Mouse (Mus musculus) CH12.LX (cell line): ENCODE data around the gene Olfr1056. TPM values are rescaled to one million over a fixed set of nuclear protein-coding genes. Genes with fewer than 3 reads are reported as not detected.
"Not testable (repeated sequence)": the region's sequence is repeated elsewhere in the genome, so short reads cannot be mapped to it uniquely, and the experiment has no call there.

Experiments used
- DNase-seq: peaks from one replicate; pipeline ENCODE4 v3.0.0-alpha.2; 2013; ENCODE audit errors: extremely low read depth
- H3K27ac ChIP-seq: 2 replicates; pipeline ENCODE4 v1.5.1; 2012; ENCODE audit warnings: low read depth, mild to moderate bottlenecking, control low read depth, moderate library complexity; ENCODE audit not compliant: insufficient read depth
- H3K27me3 ChIP-seq: replicated peaks from 2 replicates; pipeline ENCODE3; 2012; ENCODE audit warnings: inconsistent platforms
- H3K36me3 ChIP-seq, 2 experiments: replicated peaks in 1 of 2; 2 replicates each; pipeline versions ENCODE3 to v1.6.1; 2012; ENCODE audit warnings: inconsistent platforms in 1 of 2, low read length in 1 of 2, mild to moderate bottlenecking in 1 of 2, mixed read lengths in 1 of 2, moderate library complexity in 1 of 2; ENCODE audit not compliant: control insufficient read depth in 1 of 2, insufficient read depth in 1 of 2
- H3K4me1 ChIP-seq, 2 experiments: 2 replicates each; pipeline ENCODE4 v1.6.1; 2012; ENCODE audit warnings: inconsistent platforms in 1 of 2, moderate library complexity in 1 of 2; ENCODE audit not compliant: insufficient read depth in 2 of 2, control insufficient read depth in 1 of 2
- H3K4me2 ChIP-seq: 2 replicates; pipeline ENCODE4 v1.6.1; 2012; ENCODE audit warnings: low read depth, mild to moderate bottlenecking, control low read depth; ENCODE audit not compliant: poor library complexity, insufficient read depth, severe bottlenecking
- H3K4me3 ChIP-seq, 3 experiments: fragments of 150-350 bp in 1 of 3; sonication (generic) in 1 of 3; replicated peaks in 1 of 3; 2 replicates each; pipeline versions ENCODE3 to v1.5.1; 2011 to 2012; ENCODE audit warnings: low read depth in 2 of 3, low read length in 2 of 3, mild to moderate bottlenecking in 2 of 3, moderate library complexity in 2 of 3, control low read depth in 1 of 3, improper control_type of control experiment in 1 of 3, inconsistent platforms in 1 of 3, mixed read lengths in 1 of 3; ENCODE audit not compliant: poor library complexity in 1 of 3
- H3K79me2 ChIP-seq: replicated peaks from 2 replicates; pipeline ENCODE4 v1.6.1; 2012; ENCODE audit warnings: mild to moderate bottlenecking, moderate library complexity; ENCODE audit not compliant: control insufficient read depth, poor library complexity, insufficient read depth, severe bottlenecking; ENCODE audit errors: extremely low read depth
- H3K9ac ChIP-seq: 2 replicates; pipeline ENCODE4 v1.6.1; 2012; ENCODE audit warnings: low read depth, mild to moderate bottlenecking, control low read depth, moderate library complexity; ENCODE audit not compliant: insufficient read depth
- H3K9me3 ChIP-seq: replicated peaks from 2 replicates; pipeline ENCODE3; 2012; ENCODE audit warnings: low read length, inconsistent platforms, mixed read lengths
- BHLHE40 ChIP-seq: IDR thresholded peaks from 2 replicates; pipeline ENCODE4 v1.6.1; 2011; ENCODE audit warnings: mild to moderate bottlenecking, low read depth, low read length, improper control_type of control experiment
- ELF1 ChIP-seq: IDR thresholded peaks from 2 replicates; pipeline ENCODE4 v1.6.1; 2014; ENCODE audit warnings: low read depth, mild to moderate bottlenecking, inconsistent platforms, low read length, improper control_type of control experiment
- EP300 ChIP-seq: IDR thresholded peaks from 2 replicates; pipeline ENCODE4 v1.6.1; 2011; ENCODE audit warnings: low read length, improper control_type of control experiment
- ETS1 ChIP-seq: conservative IDR thresholded peaks from 2 replicates; pipeline ENCODE4 v1.6.1; 2012; ENCODE audit warnings: low read depth, mild to moderate bottlenecking, inconsistent platforms, low read length, improper control_type of control experiment, moderate library complexity
- IRF4 ChIP-seq: IDR thresholded peaks from 2 replicates; pipeline ENCODE4 v1.6.1; 2014; ENCODE audit warnings: low read depth, mild to moderate bottlenecking, inconsistent platforms, low read length, improper control_type of control experiment
- JUN ChIP-seq: IDR thresholded peaks from 2 replicates; pipeline ENCODE4 v1.6.1; 2011; ENCODE audit warnings: low read depth, mild to moderate bottlenecking, low read length, improper control_type of control experiment, moderate library complexity; ENCODE audit not compliant: insufficient read depth
- KAT2A ChIP-seq: IDR thresholded peaks from 2 replicates; pipeline ENCODE4 v1.6.1; 2012; ENCODE audit warnings: low read length, improper control_type of control experiment, inconsistent platforms; ENCODE audit not compliant: insufficient replicate concordance
- MAFK ChIP-seq: IDR thresholded peaks from 2 replicates; pipeline ENCODE4 v1.6.1; 2011; ENCODE audit warnings: low read length, improper control_type of control experiment; ENCODE audit not compliant: insufficient replicate concordance
- MAX ChIP-seq: IDR thresholded peaks from 2 replicates; pipeline ENCODE4 v1.6.1; 2011; ENCODE audit warnings: low read length, improper control_type of control experiment
- MEF2A ChIP-seq: IDR thresholded peaks from 2 replicates; pipeline ENCODE4 v1.6.1; 2014; ENCODE audit warnings: low read depth, mild to moderate bottlenecking, inconsistent platforms, low read length, improper control_type of control experiment, borderline replicate concordance
- MYC ChIP-seq: IDR thresholded peaks from 2 replicates; pipeline ENCODE4 v1.6.1; 2011; ENCODE audit warnings: low read depth, mild to moderate bottlenecking, improper control_type of control experiment, low read length
- PAX5 ChIP-seq: IDR thresholded peaks from 2 replicates; pipeline ENCODE4 v1.6.1; 2012; ENCODE audit warnings: low read length, inconsistent platforms, mixed read lengths
- POLR2A ChIP-seq: IDR thresholded peaks from 2 replicates; pipeline ENCODE4 v1.6.1; 2011; ENCODE audit warnings: low read depth, mild to moderate bottlenecking, improper control_type of control experiment, low read length
- RCOR1 ChIP-seq: conservative IDR thresholded peaks from 2 replicates; pipeline ENCODE4 v1.6.1; 2012; ENCODE audit warnings: low read depth, mild to moderate bottlenecking, inconsistent platforms, low read length, improper control_type of control experiment
- TBP ChIP-seq: conservative IDR thresholded peaks from 2 replicates; pipeline ENCODE4 v1.6.1; 2011; ENCODE audit warnings: low read depth, low read length, improper control_type of control experiment
- TCF12 ChIP-seq: IDR thresholded peaks from 2 replicates; pipeline ENCODE4 v1.6.1; 2014; ENCODE audit warnings: low read depth, mild to moderate bottlenecking, inconsistent platforms, low read length, improper control_type of control experiment
- UBTF ChIP-seq: IDR thresholded peaks from 2 replicates; pipeline ENCODE4 v1.6.1; 2012; ENCODE audit warnings: low read depth, mild to moderate bottlenecking, inconsistent platforms, low read length, improper control_type of control experiment, moderate library complexity
- USF2 ChIP-seq: conservative IDR thresholded peaks from 2 replicates; pipeline ENCODE4 v1.6.1; 2011; ENCODE audit warnings: low read depth, low read length, improper control_type of control experiment
- ZMIZ1 ChIP-seq: IDR thresholded peaks from 2 replicates; pipeline ENCODE4 v1.6.1; 2012; ENCODE audit warnings: low read depth, mild to moderate bottlenecking, inconsistent platforms, low read length, improper control_type of control experiment
- ZNF384 ChIP-seq: IDR thresholded peaks from 2 replicates; pipeline ENCODE4 v1.6.1; 2012; ENCODE audit warnings: low read depth, low read length, improper control_type of control experiment, inconsistent platforms
- dilution Hi-C: fragments of 300-500 bp; cut with MboI; formaldehyde crosslinking; loops from 2 replicates; pipeline ENCODE4 v1.14.3; 2020; ENCODE audit warnings: low sequenced_read_pairs; ENCODE audit not compliant: extremely low pct_unique_long_range_greater_than_20kb, extremely low pct_ligation_motif_present
- in situ Hi-C: fragments of 300-500 bp; cut with MboI; formaldehyde crosslinking; loops from 3 replicates; pipeline ENCODE4 v1.14.3; 2019; ENCODE audit warnings: low sequenced_read_pairs, low pct_ligation_motif_present, low pct_unique_long_range_greater_than_20kb, mixed read lengths
- polyA plus RNA-seq: library from polyadenylated mRNA; unstranded; fragments of >175 nt; gene quantifications from 2 replicates; pipeline ENCODE4 v1.2.1, GENCODE M21; 2012; ENCODE audit warnings: low read depth; ENCODE audit not compliant: insufficient read length
- total RNA-seq, 2 experiments: library from RNA; depleted of rRNA; stranded (reverse); fragments of 300-350 nt in 1 of 2; fragments of >200 nt in 1 of 2; gene quantifications; 2 replicates each; pipeline ENCODE4 v1.2.3; 2012 to 2014

The Olfr1056 gene
- total RNA-seq (2012; rRNA removed) (not detected in 2 replicates), total RNA-seq (2014; rRNA removed) (not detected in 2 replicates), polyA plus RNA-seq (not detected in 2 replicates)

GRCm38 (mm10) chr2:86362369-86362768 lies at the start of gene Olfr1056:
TSS of gene Olfr1056 (minus strand) at chr2:86362469.
- Histone ChIP-seq H3K79me2 (no peaks in the 10 kb centered on the region), H3K27me3 (no peaks in the 10 kb centered on the region), H3K27ac (no peak within 1 kb of the TSS), H3K4me3 (no peak within 1 kb of the TSS), H3K4me1 (no peaks in the 10 kb centered on the region), H3K36me3 (no peaks in the 10 kb centered on the region), H3K9me3 (peaks cover 6% of the 10 kb centered on the region), H3K4me2 (no peak within 1 kb of the TSS), H3K9ac (no peak within 1 kb of the TSS)
- no peak for DNase-seq
- in situ Hi-C loops, result no loop called here
- dilution Hi-C loops, result no loop called here
- no peak for TF ChIP-seq MAX
- no peak for TF ChIP-seq BHLHE40
- TF ChIP-seq ZMIZ1, result no peak
- TF ChIP-seq MEF2A, result no peak
- no peak for TF ChIP-seq POLR2A
- no peak for TF ChIP-seq ETS1
- TF ChIP-seq PAX5, result no peak
- no peak for TF ChIP-seq UBTF

- TF ChIP-seq ELF1 (no peak), KAT2A (no peak), MAX (no peak), JUN (no peak), PAX5 (no peak), EP300 (no peak), TBP (no peak), ZMIZ1 (no peak), ZNF384 (no peak), USF2 (no peak), BHLHE40 (no peak), MAFK (no peak), TCF12 (no peak), RCOR1 (no peak), MYC (no peak), IRF4 (no peak)
- no peak overlapping the region for H3K9ac ChIP-seq
- no peaks in the 10 kb centered on the region for H3K79me2 ChIP-seq
- H3K36me3 ChIP-seq, result no peaks in the 10 kb centered on the region
- H3K4me2 ChIP-seq, result no peak overlapping the region
- peaks cover 4% of the 10 kb centered on the region for H3K9me3 ChIP-seq
- H3K4me3 ChIP-seq, result no peak overlapping the region
- no peak for DNase-seq
- in situ Hi-C loops (no loop called here), dilution Hi-C loops (no loop called here)
- H3K27me3 ChIP-seq, result no peaks in the 10 kb centered on the region
- no peak overlapping the region for H3K27ac ChIP-seq
- no peaks in the 10 kb centered on the region for H3K4me1 ChIP-seq
Measured at GRCm38 (mm10) chr2:86395114-86395513, 32.8 kb upstream of the Olfr1056 start.

GRCm38 (mm10) chr2:86388461-86388860 lies 26.2 kb upstream of the Olfr1056 start, which contains the start of gene Olfr1058:
TSS of gene Olfr1058 (minus strand) at chr2:86388561.
- H3K4me2 ChIP-seq, H3K9ac ChIP-seq, H3K27me3 ChIP-seq, dilution Hi-C loops, DNase-seq, H3K79me2 ChIP-seq, H3K4me1 ChIP-seq, H3K36me3 ChIP-seq, H3K4me3 ChIP-seq, H3K9me3 ChIP-seq, in situ Hi-C loops, H3K27ac ChIP-seq: not testable (repeated sequence)
